Mouse (Mus musculus) adrenal gland, postnatal 25 days (tissue): ENCODE data around the gene Ccn5. TPM values are rescaled to one million over a fixed set of nuclear protein-coding genes. Genes with fewer than 3 reads are reported as not detected.

Experiments used
- DNase-seq: peaks from one replicate; pipeline ENCODE4 v3.0.0; 2021; ENCODE audit warnings: mixed read lengths
- total RNA-seq: library from RNA; stranded (reverse); gene quantifications from 2 replicates; pipeline ENCODE4 v1.2.3, GENCODE M21; 2021

Ccn5 gene
- total RNA-seq, 1 experiment from 2014 or later, result not detected

DNA sequence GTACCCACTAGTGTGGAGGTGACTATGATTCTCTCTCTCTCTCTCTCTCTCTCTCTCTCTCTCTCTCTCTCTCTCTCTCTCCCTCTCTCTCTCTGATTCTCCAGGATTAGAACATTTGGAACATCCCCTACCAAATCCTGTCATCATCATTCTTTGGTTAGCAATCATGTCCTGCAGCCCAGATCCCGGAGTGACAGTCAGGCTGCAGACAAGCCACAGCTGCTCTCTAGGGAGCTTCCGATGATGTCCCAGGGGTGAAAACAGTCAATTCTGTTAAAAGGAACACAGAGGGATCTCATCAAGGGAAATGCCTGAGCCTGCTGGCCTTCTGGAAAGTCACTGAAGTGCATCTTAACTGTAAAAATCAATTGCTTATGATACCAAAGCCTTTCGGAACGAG, 21.4 kb downstream of the Ccn5 start:
- DNase-seq, result no peak

DNA sequence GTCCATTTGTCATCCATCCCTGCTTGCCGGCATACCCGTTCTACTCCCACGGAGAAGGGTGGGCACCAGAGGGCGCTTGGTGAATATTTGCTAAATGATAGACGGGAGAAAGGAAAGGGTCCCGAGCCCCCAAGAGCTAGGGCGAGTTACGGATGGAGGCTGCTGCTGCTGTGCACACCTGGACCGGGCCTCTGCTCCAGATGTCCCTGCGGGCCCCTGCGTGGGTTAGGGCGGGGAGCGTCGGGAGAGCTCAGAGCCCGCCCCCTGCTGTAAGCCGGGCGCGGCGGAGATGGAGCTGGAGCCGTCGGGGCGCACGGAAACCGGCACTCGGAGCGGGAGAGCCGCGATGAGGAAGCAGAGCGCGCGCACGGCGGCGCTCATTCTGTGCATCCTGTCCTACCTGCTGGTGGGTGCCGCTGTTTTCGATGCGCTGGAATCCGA, 32.8 kb downstream of the Ccn5 start, which contains the start of gene Kcnk15:
Gene Kcnk15, plus strand, starts transcription at position 191 of the 441 bp plus-strand sequence.
- no peak for DNase-seq

DNA sequence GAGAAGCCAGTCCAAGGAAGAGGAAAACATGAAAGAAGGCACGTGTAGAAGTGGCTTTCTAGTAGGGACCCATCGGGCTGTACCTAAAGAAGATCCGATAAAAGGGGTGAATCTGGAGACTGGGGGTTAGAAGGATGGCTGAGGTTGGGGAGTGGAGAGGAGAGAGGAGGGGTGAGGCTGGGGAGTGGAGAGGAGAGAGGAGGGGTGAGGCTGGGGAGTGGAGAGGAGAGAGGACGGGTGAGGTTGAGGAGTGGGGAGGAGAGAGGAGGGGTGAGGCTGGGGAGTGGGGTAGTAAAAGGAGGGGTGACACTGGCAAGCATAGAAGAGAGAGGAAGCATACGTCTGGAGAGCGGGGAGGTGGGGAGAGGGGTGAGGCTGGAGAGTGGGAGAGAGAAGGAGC, 36.6 kb downstream of the Ccn5 start:
- DNase-seq, result no peak

DNA sequence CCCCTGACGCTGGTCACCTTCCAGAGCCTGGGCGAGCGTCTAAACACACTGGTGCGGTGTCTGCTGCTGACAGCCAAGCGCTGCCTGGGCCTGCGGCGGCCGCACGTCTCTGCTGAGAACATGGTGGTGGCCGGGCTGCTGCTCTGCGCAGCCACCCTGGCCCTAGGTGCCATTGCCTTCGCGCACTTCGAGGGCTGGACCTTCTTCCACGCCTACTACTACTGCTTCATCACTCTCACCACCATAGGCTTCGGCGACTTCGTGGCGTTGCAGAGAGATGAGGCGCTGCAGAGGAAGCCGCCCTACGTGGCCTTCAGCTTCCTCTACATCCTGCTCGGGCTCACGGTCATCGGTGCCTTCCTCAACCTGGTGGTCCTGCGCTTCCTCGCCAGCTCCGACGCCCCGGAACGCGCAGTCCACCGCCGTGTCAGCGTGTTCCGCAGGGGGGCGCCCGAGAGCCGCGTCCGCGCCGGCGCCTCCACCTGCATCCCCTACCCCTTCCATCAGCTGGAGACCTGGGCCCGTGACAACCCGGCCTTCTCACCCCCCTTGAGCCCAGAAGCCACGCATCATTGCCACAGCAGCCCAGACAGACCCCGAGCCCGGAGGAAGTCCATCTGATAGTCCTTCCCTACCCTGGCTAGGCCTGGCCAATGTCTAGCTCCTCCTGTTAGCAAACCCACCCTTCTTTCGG, 37.7 kb downstream of the Ccn5 start:
- DNase-seq, result peak; percentile 70

DNA sequence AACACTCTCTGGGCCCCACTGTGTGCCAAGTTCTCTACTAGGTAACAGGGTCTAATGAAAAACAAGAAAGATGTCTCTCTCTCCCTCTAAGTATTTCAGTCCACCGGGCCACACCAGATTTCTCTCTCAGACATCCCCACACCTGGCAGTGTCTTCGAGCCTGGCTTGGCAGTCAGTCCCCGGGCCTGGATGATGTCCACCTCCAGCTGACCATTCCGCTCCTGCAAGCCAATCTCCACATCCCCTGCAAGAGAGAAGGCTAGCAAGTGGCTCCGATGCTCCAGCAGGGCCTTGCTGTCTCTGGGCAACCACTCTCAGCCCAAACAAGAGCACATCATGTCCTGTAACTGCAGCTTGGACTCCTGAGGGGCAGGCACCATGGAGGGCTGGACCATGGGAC, 44.6 kb downstream of the Ccn5 start:
- DNase-seq, result no peak

DNA sequence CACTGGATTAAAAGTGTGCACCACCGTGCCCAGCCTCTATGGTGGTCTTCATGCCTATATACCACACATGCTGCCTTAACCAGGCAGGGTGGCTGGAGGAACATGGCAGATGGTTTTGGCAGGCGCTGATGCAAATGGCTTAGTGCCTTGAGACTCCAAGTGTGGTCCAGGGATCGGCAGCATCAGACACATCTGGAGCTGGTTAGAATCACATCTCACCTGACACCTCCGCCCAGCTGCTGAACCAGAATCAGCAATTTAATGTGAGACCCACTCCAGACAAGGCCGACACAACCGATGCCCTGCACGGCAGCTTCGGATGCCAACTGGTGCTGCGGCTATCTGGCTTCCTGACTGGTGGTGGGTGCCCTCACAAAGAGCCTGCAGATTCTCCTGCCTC, 45.4 kb downstream of the Ccn5 start:
- DNase-seq, result no peak

DNA sequence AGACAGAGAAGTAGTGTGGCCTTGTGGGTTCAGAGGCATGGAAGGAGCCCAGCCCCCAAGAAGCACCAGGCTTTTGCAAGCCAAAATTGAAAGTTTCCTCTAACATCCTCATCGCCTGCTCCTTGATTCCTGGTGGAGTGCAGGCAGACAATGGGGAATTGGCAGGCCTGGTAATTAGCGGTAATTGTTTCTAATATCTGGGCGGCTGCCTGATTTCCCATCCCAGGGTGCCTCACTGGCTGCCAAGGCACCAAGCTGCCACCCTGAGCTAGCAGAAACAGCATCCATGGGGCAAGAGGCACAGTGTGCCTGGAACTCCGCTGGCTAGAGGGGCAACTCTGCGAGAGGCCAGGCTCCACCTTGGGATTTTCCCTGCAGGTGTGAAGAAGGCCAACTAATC, 49.1 kb downstream of the Ccn5 start:
- no peak for DNase-seq

DNA sequence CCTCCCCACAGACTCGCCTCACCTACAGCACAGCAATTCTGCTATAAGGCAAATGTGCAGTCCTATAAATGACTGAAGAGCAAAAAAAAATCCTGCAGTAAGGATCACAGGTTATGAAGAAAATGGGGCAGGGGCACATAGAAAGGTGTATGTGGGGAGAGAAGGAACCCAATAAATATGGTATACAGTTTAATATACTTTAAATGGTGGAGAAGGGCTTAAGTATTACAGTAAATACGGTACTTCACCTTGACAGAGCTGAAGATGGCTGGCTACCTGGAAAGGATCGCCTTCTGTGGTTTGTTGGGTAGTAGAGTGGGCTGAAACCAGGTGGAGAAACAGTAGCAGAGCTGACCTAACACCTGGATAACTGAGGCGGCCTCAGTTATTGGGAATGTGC, 50.6 kb downstream of the Ccn5 start:
- DNase-seq, result no peak

DNA sequence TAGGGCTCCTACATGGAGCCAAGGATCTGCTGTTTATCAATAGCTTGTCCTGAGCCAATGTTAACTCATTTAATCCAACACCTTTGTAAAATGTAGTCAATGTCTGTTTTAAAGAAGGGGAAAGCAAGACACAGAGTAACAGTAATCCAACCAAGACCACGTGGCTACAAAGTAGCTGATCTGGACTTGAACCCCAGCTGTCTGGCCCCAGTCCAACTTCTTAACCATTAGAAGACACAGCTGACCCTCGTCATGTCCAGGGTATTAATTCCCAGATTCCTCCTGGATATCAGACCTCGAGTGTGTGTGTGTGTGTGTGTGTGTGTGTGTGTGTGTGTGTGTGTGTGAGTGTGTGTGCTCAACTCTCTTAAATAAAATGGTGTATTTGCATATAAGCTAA, 51.2 kb downstream of the Ccn5 start:
- no peak for DNase-seq

DNA sequence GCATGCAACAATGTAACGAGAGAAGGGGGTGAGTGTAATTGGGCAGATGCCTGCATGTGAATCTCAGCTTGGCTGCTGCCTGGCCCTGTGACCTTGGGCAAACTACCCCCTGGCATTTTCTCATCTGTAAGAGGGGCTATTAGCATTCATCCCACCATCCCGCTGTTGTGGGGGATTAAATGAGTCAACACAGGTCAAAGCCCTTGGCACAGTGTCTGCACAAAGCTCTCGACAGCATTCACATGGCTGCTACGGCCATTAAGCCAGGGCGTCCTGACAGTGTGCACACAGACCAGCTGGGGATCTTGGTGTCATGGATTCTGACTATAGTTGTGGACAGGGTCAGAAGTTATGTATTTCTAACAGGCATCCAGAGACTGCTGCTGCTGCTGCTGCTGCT, 54.2 kb downstream of the Ccn5 start:
- no peak for DNase-seq

DNA sequence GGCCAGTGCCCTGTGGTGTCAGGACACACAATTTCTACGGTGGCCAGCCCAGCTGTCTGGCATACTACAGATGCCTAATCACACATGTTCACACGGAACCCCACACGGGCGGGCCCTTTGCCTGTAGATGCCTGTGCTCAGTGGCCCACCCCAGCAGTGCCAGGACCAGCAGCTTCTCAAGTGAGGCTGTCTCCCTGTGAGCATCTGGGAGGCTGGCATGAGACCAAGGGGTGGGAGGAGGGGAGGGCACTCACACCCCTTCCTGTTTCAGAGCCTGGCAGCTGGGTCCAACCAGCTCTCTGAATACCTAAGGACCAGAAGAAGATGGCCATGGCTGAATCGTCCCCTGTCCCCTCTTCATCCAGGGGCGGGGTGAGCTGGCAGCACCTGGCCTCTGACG, 54.8 kb downstream of the Ccn5 start:
- no peak for DNase-seq

DNA sequence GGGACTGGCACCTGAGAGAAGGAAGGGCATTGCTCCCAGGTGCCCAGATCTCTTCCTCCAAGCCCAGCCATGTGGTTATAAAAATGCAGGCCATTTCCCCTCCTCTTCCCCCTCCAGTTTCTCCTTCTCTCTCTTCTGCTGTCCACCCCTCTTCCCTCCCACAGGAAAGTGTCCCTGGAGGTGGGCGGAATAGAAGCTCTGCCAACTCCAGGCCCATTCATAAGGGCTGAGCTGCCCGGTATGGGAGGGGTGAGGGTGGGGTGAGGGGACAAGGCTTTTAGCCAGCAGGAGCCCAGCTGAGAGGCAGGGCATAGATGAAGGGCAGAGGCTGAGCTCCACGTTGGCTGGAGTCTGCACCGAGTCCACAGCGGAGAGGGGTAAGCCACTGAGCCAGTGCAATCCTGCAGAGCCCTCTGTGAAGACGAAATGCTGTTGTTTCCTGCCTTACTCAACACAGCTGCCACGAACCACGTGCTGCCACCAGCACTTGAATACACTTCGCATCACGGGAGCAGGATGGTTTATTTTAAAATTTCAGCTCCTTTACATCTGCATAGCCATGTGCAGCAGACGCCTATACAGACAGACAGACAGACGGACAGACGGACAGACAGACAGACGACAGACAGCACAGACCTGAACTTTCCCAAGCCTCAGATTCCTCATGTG, 56.3 kb downstream of the Ccn5 start:
- DNase-seq, result no peak

DNA sequence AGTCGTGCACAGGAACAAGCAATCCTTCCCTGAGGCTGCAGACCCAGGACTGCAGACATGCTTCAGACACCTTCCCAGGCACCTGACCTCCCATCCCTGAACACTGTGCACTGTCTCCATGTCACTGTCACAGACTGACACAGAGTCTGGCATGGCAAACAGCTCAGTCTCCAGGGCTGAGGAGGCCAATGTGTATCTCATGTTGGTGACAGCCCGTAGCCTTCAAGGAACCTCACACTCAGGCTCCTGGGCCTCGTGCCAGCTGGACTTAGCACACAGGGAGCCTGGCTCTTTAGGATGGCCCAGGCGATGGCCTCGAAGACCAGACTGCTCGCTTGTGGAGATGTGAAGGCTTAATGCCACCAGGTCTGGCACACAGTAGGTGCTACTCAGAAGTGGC, 60.2 kb downstream of the Ccn5 start:
- peak; percentile 86 for DNase-seq

Other genes starting within 250 kb of the Ccn5 start
- gene Ttpal, start 218.5 kb upstream of the Ccn5 start, total RNA-seq, result 29.4 and 30.0 TPM in 2 replicates
- 482 and 571 TPM in 2 replicates for gene Serinc3, start 175.7 kb upstream of the Ccn5 start, total RNA-seq
- gene Pkig, start 162.5 kb upstream of the Ccn5 start, total RNA-seq, result 42.5 and 47.7 TPM in 2 replicates
- gene Ada, start 70.6 kb upstream of the Ccn5 start, total RNA-seq, result 2.8 and 3.6 TPM in 2 replicates
- not detected in 2 replicates for gene Kcnk15, start 32.8 kb downstream of the Ccn5 start, total RNA-seq
- 182 and 190 TPM in 2 replicates for gene Rims4, start 97.8 kb downstream of the Ccn5 start, total RNA-seq
- gene Ywhab, start 174.1 kb downstream of the Ccn5 start, total RNA-seq, result 241 TPM in 2 replicates
- 0.48 and 2.2 TPM in 2 replicates for gene Pabpc1l, start 204.6 kb downstream of the Ccn5 start, total RNA-seq
- 34.7 and 42.5 TPM in 2 replicates for gene Stk4, start 249.5 kb downstream of the Ccn5 start, total RNA-seq